Mouse (Mus musculus): ENCODE results near the gene Rftn1.

GRCm38 (mm10) chr17:50019819-50020210, 170.7 kb downstream of the Rftn1 start:
- TF ChIP-seq CTCF (IDR thresholded peaks at IDR 0.05; ENCODE audit: insufficient read depth, low read depth, low read length) (no peak), POLR2A (IDR thresholded peaks at IDR 0.05; ENCODE audit: insufficient read depth, low read depth, low read length) (no peak)
